Mouse (Mus musculus): Measurements from ENCODE around the gene Smad5. TPM values are rescaled to one million over a fixed set of nuclear protein-coding genes. Genes with fewer than 3 reads are reported as not detected.
A peak's percentile ranks its signal among the peaks of the same experiment; 100 is the strongest.

The Smad5 gene
- polyA plus RNA-seq, 1 experiment from 2014 or later, result 33.4 TPM

GRCm38 (mm10) chr13:56700981-56701380 lies 1.8 kb upstream of the Smad5 start:
- no peak for TF ChIP-seq CTCF (IDR thresholded peaks at IDR 0.05)
- ChIA-PET POLR2A (no interaction called here), CTCF (no interaction called here)
- DNase-seq (ENCODE audit: low read depth, low spot score) (no peak), ATAC-seq (no peak)
- in situ Hi-C loops (cut with MboI; ENCODE audit: low pct_unique_long_range_greater_than_20kb), result no loop called here
- H3K27me3 ChIP-seq, result no peaks in the 10 kb centered on the region

- in situ Hi-C loops (cut with MboI; ENCODE audit: low pct_unique_long_range_greater_than_20kb), result no loop called here
- no peaks in the 10 kb centered on the region for H3K27me3 ChIP-seq
- CTCF ChIA-PET, result interaction anchor here (1.0 kb wide), 1 partner anchor 23 kb away, joined by 3 read pairs; no protein-coding TSS in a partner anchor
- no peak for DNase-seq (ENCODE audit: low read depth, low spot score)
- no peak for TF ChIP-seq CTCF (IDR thresholded peaks at IDR 0.05)
- no peak for ATAC-seq
- POLR2A ChIA-PET, result interaction anchor here (0.9 kb wide), 1 partner anchor 21 kb away, joined by 3 read pairs; no protein-coding TSS in a partner anchor
These were observed 886 bp upstream of the Smad5 start for GRCm38 (mm10) chr13:56701924-56702323.

DNA sequence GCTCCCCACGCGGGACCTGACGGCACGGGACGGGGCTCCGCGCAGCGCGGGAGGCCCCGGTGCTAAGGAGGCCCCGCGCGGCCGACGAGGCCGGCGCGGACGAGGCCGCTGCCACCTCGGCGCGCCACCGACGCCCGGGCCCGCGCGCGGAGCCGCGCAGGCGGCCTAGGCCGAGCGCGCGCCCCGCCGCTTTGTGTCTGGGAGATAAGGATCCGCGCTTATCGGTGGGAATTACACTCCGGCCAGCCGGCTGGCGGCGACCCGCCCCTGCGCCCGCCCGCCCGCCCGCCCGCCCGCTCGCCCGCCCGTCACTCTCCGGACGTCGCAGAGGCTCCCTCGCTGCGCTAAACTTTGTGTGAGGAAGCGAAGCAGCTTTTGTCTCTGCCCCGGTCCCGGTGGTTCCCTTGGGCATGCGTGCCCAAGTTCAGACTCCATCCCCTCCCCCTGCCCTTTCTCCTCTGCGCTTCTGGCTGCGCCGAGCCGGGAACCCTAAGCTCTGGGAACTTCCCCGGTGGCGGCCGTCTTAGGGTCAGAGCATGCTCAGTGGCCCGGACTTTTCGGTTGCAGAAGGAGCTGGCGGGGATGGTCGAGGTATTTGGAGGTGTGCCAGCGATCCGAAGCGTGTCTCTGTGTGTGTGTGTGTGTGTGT lies 536 bp downstream of the Smad5 start:
- in situ Hi-C loops (cut with MboI; ENCODE audit: low pct_unique_long_range_greater_than_20kb), result no loop called here
- TF ChIP-seq CTCF (IDR thresholded peaks at IDR 0.05), result no peak
- CTCF ChIA-PET, result no interaction called here
- H3K27me3 ChIP-seq, result no peaks in the 10 kb centered on the region
- ATAC-seq (peak; percentile 68), DNase-seq (ENCODE audit: low read depth, low spot score) (no peak)
- POLR2A ChIA-PET, result no interaction called here

GRCm38 (mm10) chr13:56703871-56704321 lies 1.1 kb downstream of the Smad5 start:
- POLR2A ChIA-PET, result no interaction called here
- CTCF ChIA-PET, result no interaction called here
- ATAC-seq (no peak), DNase-seq (ENCODE audit: low read depth, low spot score) (no peak)
- TF ChIP-seq CTCF (IDR thresholded peaks at IDR 0.05), result no peak
- no peaks in the 10 kb centered on the region for H3K27me3 ChIP-seq
- in situ Hi-C loops (cut with MboI; ENCODE audit: low pct_unique_long_range_greater_than_20kb), result no loop called here

DNA sequence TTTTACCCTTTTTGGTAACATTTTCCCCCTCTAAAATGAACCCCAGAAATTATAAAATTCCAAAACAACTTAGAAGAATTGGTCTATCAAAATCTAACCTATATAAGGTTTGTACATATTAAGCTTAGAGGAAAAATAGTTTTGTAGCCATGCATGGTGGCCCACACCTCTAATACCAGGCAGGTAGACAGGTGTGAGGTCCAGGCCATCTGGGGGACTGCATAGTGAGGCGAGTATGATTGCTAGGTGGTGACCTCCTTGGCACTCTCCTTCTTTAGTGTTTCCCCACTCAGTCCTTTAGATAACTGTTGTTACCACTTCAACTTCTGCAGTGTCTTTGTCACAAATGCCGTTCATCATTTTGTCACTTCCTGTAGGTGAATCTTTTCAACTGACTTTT lies 1.8 kb downstream of the Smad5 start:
- no peak for TF ChIP-seq CTCF (IDR thresholded peaks at IDR 0.05)
- DNase-seq (ENCODE audit: low read depth, low spot score), result no peak
- CTCF ChIA-PET, result interaction anchor here (1.8 kb wide), 1 partner anchor 12 kb away, joined by 4 read pairs; no protein-coding TSS in a partner anchor
- POLR2A ChIA-PET, result no interaction called here
- in situ Hi-C loops (cut with MboI; ENCODE audit: low pct_unique_long_range_greater_than_20kb), result no loop called here
- ATAC-seq, result no peak
- H3K27me3 ChIP-seq, result no peaks in the 10 kb centered on the region

- no peak for TF ChIP-seq CTCF (IDR thresholded peaks at IDR 0.05)
- ChIA-PET CTCF (interaction anchor here (1.7 kb wide), 1 partner anchor 10 kb away, joined by 4 read pairs; no protein-coding TSS in a partner anchor), POLR2A (no interaction called here)
- H3K27me3 ChIP-seq, result no peaks in the 10 kb centered on the region
- in situ Hi-C loops (cut with MboI; ENCODE audit: low pct_unique_long_range_greater_than_20kb), result no loop called here
- ATAC-seq (no peak), DNase-seq (ENCODE audit: low read depth, low spot score) (no peak)
These were observed 4.3 kb downstream of the Smad5 start for GRCm38 (mm10) chr13:56707111-56707510.

DNA sequence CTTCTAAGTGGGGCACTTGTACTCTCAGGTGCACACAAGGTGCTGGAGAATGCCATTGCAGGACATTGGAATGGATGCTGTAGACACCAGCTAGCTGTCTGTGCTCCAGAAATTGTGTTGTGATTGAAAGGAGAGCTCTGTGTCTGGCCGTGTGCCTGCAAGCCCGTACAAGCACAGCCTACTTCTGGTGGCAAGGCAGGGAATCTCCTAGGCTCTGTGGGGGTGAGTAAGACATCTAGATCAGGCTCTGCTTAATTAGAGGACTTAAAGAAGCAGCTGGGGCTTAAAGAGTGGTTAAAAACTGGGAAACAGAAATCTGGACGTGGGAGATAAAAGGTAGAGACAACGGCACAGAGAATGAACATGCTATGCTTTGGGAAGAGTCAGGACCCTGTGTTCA lies 4.8 kb downstream of the Smad5 start:
- ChIA-PET CTCF (interaction anchor here (1.7 to 2.2 kb wide), 3 partner anchors 11 to 31 kb away, joined by 4 to 12 read pairs (median 5); no protein-coding TSS in a partner anchor), POLR2A (no interaction called here)
- TF ChIP-seq CTCF (IDR thresholded peaks at IDR 0.05), result no peak
- in situ Hi-C loops (cut with MboI; ENCODE audit: low pct_unique_long_range_greater_than_20kb), result no loop called here
- ATAC-seq (no peak), DNase-seq (ENCODE audit: low read depth, low spot score) (no peak)
- no peaks in the 10 kb centered on the region for H3K27me3 ChIP-seq

GRCm38 (mm10) chr13:56710620-56711019 lies 7.8 kb downstream of the Smad5 start:
- ChIA-PET CTCF (no interaction called here), POLR2A (no interaction called here)
- in situ Hi-C loops (cut with MboI; ENCODE audit: low pct_unique_long_range_greater_than_20kb), result no loop called here
- ATAC-seq (no peak), DNase-seq (ENCODE audit: low read depth, low spot score) (no peak)
- no peak for TF ChIP-seq CTCF (IDR thresholded peaks at IDR 0.05)
- no peaks in the 10 kb centered on the region for H3K27me3 ChIP-seq

GRCm38 (mm10) chr13:56712221-56712620 lies 9.4 kb downstream of the Smad5 start:
- POLR2A ChIA-PET, result interaction anchor here (1.2 kb wide), 1 partner anchor 12 kb away, joined by 4 read pairs; no protein-coding TSS in a partner anchor
- no peak for ATAC-seq
- no peak for TF ChIP-seq CTCF (IDR thresholded peaks at IDR 0.05)
- H3K27me3 ChIP-seq, result no peaks in the 10 kb centered on the region
- in situ Hi-C loops (cut with MboI; ENCODE audit: low pct_unique_long_range_greater_than_20kb), result no loop called here
- CTCF ChIA-PET, result interaction anchor here (1.4 kb wide), 1 partner anchor 11 kb away, joined by 3 read pairs; no protein-coding TSS in a partner anchor
- DNase-seq (ENCODE audit: low read depth, low spot score), result no peak

DNA sequence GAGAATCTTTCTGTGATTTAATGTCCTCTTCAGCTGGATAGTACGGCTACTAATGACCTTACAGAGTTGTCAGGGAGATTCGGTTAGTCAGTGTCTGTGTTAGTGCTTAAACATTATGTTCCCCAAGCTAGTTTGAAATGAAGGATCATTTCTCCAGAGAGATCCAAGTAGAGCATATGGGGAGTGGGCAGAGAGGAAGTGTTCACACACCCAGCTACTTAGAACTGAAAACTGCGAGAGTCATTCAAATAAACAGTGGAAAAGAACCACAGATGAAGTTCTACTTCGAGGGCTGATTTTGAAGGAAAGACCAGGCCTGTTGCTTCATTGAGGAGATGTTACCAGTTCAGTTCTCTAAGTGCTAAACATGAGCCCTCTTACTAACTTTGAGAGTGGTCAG lies 23.7 kb downstream of the Smad5 start:
- TF ChIP-seq CTCF (IDR thresholded peaks at IDR 0.05), result no peak
- DNase-seq (ENCODE audit: low read depth, low spot score), result no peak
- ATAC-seq, result no peak
- ChIA-PET POLR2A (no interaction called here), CTCF (no interaction called here)
- in situ Hi-C loops (cut with MboI; ENCODE audit: low pct_unique_long_range_greater_than_20kb), result no loop called here
- H3K27me3 ChIP-seq, result no peaks in the 10 kb centered on the region

DNA sequence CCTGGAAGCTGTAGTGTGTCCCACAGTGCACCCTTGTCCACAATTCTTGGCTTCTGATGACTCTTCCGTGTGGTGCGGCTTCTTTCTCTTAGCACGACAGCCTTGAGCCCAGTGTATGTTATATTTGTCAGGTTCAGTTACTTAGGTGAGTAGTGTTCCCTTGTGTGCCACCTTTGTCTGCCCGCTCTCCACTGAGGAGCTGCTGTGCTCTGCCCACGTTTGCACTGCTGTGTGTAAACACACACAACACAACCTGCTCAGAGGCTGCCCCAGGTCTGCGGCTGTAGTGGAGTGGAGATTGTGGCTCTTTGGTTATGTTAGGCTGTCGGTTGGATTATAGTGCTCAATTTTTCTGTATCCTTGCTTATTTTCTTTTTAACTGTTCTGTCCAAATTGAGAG lies 26.2 kb downstream of the Smad5 start:
- no peak for ATAC-seq
- DNase-seq (ENCODE audit: low read depth, low spot score), result no peak
- CTCF ChIA-PET, result no interaction called here
- H3K27me3 ChIP-seq, result no peaks in the 10 kb centered on the region
- in situ Hi-C loops (cut with MboI; ENCODE audit: low pct_unique_long_range_greater_than_20kb), result no loop called here
- POLR2A ChIA-PET, result no interaction called here
- TF ChIP-seq CTCF (IDR thresholded peaks at IDR 0.05), result no peak

Data from Patski (cell line).